Mouse (Mus musculus) ovary, postnatal 14 days (tissue): ENCODE measurements at regions not wholly inside any gene's neighbourhood (a gene's known extent, or its start where the extent isn't known, plus 50 kb on each side); places are given as distances from the start of the nearest gene placed in this dataset.

ENCODE experiments used
- DNase-seq: peaks from one replicate; pipeline ENCODE4 v3.0.0; 2022; ENCODE audit warnings: low spot score

DNA sequence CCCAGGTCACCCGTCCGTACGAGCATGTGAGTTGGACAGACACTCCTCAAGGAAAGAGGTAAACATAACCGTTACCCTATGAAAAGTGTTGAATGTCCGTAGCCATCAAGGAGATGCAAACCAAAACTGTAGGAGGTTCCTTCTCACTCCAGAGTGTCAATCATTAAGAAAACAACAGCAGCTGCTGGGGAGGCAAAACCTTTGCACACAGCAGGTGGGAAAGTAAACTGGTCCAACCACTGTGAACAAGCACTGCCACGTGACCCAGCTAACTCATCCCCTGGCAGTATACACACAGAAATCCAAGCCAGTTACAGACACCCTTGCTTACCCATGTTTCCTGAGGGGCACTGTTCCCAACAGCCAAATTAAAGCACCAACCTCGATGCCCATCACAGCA, 54.7 kb upstream of the Irx5 start:
- no peak for DNase-seq

DNA sequence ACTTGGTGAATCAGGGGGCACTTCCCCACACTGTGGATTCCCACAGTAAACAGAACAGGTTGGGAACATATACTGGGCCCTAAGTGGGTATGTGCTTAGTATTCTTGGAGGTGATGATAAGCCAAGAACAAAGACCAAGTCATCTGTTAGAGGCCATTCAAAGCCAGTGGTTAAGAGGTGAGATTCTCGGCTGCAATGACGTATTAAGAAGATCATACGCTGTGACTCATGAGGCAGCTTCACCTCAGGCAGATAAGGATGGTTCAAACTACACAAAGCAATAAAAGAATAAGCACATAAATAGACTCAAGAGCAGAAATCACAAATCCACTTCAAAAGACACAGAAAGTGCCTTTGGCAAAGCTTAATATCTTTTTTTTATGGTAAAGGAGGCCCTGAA, 56.4 kb upstream of the Irx5 start:
- DNase-seq: no peak

DNA sequence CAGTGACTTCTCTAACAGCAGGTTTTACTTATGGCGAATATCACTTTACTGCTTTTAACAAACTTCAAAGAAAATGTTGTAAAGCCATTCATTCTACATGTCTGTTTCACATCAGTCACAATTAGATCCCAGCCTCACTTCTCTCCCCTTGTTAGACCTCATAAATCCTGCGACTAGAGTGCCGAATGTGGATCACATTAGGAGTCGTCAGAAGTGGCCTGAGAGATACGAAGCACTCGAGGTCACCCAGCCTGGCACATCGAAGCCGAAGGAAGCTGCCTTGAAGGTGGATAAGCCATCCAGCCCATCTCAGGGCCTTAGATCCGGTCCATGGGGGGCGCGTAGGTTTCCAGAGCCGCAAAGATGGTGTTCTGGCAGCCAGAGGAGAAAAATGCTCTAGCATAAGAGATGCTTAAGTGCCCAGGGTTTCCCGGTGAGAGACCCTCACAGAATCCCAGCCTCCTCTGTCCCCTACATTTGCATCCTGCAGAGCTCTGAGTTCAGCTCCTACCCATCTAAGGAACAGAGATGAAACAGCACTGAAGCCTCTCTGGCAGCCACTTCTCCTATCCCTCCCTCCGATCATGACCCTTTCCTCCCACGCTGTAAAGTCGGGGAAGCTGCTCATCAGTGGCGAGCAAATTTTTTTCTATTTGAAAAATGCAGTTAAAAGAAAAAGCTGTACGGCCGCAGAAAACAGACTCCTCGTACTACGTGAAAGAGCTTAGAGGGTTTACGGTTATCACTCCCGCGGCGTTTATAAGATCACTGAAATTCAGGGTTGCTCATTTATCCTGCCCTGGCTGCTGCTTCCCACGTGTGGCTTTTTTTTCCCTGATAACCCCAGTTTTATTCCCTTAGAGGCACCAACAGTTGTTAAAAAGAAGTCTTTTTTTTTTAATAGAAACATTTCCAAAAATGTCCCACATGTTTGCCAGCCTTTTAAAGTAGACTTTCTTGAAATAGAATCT, 70.3 kb upstream of the Irx5 start:
- DNase-seq: no peak

DNA sequence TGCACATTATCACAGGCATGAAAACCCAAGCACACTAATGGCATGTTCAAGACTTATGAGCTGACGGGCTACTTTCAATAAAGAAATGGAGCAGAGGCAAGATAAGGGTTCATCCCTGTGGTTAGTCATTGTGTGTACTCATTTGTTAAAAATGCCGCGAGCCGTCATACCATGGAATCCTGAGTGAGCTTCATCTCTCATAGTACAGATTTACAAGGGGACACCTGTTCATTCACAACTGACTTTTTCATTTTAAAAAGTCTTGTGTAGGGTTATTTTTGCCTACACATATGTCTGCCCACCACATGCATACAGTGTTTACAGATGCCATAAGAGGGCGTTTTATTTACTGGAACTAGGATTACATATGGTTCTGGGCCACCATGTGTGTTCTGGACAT, 81.7 kb upstream of the Irx5 start:
- no peak for DNase-seq

DNA sequence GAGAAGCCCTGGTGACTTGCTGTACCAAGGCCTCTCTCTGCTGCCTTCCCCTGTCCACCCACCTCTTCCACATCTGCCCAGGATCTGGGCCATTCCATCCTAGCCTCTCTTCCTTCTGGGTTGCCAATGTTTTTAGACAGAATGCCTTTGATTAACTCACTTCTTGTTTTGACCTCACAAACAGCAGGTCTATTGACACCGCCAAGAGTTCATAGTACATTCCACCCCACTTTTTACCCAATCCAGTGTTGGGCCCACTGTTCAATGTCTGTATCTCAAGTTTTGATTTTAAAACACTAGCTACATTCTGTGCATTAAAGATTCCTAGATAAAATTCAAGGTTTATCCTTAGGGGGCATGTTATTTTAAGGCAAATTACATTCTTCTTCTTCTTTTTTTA, 84.7 kb upstream of the Irx5 start:
- DNase-seq: no peak

DNA sequence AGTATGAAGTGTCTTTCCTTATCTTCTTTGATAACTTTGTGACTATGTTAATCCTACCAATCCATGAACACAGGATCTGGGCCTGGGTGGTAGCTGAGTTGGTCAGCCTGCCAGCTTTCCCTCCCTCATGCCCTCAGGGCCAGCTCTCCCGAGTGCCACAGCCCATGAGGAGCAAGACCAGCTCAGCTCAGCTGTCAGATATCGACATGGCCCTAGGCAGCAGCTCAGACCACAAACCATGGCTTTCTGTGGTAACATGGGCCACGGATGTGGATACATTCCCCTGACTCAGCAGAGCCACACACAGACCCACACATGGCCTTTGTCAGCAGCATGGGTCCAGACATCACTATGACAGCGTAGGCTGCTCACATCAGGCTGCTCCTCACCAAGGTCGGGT, 85.4 kb upstream of the Irx5 start:
- DNase-seq: no peak

DNA sequence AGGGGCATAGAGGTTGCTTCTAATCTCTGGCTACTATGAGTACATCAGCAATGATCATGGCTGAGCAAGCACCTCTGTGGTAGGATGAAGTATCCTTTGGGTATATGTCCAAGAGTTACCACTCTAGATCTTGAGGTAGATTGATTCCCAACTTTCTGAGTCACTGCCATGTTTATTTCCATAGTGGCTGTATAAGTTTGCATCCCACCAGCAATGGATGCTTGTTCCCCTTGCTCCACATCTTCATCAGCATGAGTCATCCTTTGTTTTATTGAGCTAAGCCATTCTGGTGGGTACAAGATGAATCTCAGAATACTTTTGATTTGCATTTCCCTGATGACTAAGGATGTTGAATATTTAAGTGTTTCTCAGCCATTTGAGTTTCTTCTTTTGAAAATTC, 86.8 kb upstream of the Irx5 start:
- no peak for DNase-seq

DNA sequence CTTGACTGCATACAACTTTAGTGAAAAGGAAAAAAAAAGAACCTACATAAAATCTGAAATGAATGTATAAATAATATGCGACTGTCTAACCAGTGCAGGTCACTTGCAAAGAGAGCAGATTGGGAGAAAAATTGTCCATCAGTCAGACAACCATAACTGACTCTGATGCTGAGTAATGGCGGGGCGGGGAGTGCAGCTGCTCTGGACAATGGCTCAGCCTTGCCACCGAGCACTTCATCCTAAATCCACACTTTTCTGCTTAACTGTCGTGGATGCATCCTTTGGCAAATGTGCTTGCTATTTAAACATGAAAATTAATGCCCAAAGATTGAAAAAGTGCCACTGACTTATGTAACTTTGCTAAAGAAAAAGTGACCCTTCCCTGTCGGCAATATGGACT, 90.0 kb upstream of the Irx5 start:
- no peak for DNase-seq

DNA sequence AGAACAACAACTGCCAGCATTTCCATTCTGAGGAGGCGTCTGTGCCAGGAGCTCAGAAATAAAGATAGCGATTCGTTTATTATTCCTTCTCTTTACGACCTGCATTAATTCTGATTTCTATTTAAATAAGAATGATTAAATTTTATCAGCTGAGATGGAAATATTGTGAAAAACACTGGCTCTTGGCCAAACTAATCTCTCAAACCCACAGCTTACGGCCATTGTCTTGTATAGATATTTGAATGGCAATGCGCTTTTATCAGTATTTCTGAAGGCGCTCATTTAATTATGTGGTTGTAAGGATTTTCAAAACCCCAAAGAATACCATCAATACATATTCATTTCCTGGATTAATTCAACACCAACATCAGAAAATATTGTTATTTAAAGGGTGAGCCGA, 97.4 kb upstream of the Irx5 start:
- no peak for DNase-seq

DNA sequence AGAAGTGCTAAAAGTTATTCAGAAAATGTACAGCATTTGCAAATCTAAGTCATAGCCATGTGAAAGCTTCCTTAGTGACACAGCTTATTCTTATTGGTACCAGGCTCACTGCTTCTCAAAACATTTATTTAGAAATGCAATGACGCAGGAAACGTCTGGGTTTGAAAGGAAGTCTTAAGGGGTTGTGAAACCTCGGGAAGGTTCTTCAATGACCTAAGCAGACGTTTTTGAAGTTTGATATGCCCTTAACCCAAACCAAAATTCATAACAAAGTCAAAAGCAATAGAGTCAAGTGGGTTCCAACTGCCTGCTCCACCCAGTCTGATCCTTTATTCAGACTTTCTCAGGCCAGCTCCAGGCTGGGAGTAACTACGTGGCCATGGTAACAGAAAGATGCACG, 99.2 kb upstream of the Irx5 start:
- no peak for DNase-seq

DNA sequence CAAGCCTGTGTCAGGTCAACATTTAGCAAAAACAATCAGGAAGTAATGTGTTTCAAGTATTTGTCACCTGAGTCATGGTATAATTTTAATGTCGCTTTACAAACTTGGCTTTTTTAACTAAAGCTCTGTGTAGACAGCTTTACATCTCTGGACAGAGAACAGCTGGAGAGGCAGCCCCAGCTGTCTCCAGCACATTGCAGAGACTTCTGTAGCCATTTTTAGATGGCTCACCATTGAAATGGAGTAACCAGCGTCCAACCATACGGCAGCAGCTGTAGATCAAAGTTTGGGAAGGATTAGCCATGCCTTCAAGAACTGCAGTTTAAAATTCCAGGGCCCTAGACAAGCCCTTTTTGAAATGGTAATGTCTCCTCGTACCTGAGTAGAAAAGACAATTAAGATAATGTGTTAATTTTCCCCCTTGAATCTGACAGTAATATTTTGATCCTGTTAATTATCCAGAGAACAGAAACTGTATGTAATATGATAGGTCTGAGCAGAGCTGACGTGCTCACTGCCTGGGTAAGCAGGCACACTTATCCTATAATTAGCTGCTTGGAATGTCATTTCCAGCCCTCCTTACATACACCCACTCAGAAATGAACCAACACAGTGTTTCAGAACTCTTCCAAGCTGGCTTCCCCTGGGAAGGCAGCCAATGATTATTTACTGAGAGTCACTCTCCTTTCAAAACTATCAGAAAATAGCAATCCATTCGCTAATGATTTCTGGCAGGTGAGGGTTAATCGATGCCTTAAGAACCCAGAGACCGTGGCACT, 104.6 kb upstream of the Irx5 start:
- no peak for DNase-seq

DNA sequence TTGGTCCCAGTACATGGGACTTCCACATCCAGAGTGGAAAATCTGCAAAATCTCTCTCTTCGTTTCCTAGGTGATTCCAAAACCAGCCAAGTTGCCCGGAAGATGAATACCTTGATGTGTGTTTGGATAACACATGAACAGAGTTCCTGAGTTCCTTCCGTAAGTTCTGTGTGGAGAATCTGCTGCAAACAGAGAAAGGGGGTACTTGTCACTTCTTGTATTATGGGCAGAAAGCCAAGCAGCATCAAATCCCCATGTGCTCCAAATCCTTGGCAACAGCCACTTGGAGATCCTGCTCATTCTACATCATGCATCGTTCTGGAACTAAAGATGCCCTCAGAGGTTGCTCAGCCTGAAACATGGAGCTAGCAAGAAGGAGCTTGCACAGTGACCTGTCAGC, 111.1 kb upstream of the Irx5 start:
- no peak for DNase-seq

DNA sequence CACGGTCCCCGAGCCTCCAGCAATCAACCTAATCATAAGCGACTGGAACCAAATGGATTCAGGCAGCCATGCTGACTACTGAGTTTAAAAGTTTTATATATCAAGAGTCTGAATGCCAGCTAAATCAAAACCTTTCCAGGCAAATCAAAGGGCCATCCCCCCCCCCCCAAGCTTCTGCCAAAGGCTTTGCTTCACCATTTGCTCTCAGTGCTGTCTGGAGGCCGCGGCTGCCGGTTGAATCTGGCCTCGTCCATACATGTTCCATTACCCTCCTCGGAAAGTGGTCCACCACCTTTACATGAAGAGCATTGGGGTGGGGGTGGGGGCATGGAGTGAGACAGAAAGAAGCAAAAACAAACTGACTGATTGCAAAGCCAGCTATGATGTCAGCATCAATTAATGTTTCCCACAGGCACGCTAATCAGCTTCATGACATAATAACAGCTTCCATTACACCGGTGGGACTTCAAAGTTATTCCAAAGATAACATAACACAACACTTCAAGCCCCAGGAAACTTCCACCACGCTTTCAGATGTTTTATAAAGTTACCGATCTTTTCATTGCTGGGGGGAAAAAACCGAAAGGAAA, 116.6 kb upstream of the Irx5 start:
- DNase-seq: no peak

DNA sequence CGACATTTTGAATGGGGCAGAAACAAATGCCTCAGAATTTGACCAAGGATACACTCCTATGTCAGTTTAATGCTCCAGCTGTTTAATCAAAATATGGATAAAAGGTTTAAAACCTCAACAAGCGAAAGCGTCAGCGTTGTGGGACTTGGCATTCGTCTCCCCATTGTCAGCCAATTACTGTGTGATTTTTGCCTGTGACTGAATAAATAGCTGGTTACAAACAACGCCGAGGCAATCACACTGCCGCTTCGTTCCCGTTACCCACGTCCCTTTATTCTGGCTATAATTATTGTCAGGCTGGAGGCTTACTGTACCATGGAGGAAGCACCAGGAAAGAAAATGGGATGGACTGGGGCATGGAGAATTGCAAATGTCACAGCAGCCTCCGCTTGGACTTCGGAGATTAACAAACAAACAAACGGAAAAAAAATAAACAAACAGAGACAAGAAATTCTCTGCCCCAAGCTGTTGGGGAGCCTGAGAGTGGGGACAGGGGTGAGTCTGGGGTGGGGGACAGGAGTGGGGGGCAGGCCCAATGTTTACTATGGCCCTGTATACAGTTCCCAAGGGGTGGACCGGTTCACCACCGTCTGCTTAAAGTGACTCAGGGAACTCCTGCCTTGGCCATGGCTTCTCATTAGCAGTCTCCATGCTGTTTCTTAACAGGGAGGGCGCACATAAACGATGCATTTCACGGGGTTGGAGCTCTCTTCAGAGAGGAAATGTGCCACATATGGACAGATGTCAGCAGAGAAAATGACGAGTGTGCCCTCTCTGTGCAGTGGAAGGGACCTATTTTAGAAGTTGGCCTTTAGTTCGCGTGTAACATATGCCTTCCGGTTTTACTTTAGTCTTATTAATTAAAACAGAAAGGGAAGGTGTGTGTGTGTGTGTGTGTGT, 125.8 kb upstream of the Irx5 start:
- DNase-seq: no peak

DNA sequence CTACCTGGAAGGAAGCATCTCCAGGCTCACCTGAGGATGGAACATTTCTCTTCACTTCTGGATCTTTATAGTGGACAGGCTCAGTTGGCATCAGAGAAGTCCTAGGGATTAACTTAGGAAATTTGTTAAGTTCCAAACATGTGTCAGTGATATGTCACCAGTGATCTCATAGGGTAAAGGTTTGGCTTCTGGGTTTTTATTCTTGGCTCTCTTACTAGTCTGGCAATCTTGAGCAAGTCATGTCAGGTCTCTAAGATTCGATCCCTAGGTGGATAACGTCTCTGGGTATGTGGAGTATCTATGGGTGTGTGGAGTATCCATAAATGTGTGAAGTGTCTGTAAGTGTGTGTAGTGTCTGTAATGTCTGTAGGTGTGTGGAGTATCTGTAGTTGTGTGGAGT, 127.9 kb upstream of the Irx5 start:
- no peak for DNase-seq

DNA sequence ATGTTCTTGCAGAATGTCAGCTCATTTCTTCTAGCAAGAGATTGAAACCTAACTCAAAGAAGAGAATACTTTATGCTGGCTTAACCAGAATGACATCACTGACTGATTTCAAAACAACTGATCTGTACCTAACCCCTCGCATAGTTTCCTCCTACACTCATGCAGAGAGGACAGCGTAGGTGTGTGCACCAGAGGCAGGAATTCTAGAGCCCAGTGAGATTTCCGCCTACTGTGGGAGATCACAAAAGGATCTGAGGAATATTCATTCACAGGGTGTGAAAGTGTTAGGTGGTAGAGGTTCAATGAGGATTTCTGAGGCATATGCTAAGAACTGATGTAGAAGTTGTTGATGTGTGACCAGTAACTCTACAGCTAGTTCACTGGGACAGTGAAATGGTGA, 132.5 kb upstream of the Irx5 start:
- DNase-seq: no peak

DNA sequence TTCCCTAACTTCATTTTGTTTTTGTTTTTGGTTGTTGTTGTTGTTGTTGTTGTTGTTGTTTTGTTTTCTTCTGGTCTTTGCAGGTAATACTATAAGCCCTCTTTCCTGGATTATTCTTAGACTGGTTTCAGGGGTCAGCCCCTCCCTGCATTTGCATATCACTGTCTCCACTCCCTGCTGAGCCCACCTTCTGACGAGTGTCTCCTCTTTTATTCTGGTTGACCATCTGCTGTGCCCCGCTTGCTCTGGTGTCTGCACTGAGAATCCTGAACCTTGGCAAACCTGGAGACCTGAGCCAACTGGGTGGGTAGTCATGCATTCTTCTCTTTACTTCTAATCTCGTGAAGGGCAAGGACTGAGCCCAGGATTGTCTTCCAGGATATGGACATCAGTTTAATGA, 134.4 kb upstream of the Irx5 start:
- no peak for DNase-seq

DNA sequence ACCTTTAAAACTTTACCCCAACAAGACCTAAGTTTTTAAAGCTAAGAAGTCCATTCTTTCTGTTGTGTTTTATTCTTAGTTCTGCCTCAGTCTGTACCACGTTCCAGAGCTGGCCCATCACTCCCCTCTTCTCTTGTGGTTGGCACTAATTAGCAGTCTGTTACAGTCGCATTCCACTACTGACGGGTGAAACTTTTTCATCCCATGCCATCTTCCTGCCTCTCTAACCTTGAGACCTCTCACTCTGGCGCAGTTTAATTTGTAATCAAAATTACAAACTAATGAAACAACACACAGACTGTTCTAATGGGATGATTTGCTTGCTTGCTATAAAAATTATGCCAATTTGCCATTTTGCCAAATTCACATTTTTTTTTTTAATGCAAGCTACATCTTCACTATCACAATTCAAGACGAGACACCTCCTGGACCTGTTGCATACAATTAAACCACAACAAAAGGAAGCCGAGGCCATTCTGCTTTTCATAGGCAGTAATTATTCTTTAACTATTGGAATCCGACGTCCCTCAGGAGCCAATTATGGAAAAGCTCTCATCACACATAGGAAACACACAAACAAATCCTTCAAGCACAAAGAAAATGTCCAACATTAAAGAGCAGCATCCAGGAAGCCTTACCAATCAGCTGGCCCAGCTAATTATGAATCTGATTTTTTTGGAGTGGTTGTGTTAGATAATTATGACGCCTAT, 138.1 kb upstream of the Irx5 start:
- no peak for DNase-seq

DNA sequence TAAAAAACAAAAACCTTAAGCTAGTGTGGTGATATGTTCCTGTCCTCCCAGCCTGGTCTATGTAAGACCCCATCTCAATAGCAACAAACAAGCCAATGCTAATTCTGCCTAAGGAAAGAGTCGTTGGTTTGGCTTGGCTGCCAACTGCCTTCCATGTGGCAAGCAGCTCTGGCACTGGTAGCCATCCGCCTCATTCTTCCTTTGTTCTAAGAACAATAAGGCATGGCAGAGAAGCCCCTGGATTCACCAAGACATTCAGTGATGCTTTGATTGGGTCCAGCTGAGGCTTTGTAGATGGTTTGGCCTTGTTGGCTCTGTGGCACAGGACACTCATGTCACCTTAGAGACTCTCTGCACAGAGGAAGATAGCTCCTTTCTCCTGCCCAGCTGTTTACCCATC, 139.9 kb upstream of the Irx5 start:
- DNase-seq: no peak

DNA sequence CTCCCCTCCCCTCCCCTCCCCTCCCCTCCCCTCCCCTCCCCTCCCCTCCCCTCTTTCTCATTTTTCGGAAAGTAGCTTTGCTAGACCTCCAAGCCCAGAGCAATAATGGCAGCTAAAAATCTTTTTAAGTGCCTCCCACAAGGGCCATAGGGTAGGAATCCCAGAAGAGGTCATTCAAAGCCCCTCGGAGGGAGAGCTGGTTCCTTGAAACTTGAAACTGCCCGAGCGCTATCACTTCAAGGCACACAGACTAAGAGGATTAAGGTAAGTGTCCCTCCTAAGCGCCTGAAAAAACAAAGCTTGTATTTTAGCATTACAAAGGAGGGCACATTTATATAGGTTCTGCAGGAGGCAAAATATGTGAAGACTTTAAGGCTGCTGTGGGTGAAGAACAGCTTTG, 141.2 kb upstream of the Irx5 start:
- no peak for DNase-seq

DNA sequence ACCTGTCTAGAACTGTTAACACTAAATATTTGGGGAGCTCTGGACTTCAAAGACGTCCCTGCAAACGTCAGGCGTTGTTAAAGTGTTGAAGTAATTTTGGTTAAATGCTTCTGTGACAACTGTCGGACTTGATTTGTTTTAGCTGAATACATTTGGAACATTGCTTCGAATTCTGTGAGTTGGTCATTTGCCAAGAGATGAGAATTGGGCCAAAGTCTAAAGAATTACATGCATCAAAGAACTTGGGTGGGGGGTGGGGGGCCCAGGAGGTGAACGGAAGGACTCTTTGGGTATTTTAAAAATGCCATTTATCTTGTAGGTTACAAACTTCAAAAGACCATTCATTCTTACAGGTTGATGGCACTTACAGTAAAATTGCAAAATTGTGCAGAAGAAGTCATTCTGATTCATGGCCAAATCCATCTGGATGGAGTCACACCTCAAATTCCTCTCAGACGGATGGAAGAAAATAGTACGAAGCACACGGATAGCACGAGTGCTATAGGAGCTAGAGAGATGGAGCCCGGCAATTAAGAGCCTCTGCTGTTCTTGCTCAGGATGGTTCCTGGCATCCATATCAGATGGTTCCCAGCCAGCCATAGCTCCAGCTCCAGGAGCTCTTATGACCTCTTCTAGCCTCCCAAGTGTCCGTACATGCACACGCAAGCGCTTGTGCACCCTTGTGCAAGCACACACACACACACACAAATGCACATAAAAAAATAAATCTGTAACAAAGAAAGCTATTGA, 144.5 kb upstream of the Irx5 start:
- DNase-seq: no peak
